Mouse (Mus musculus) small intestine, adult 2 months (tissue): ENCODE results near the gene Tpm3.

Experiments
- CTCF ChIP-seq: fragments of 200-500 bp; IDR thresholded peaks from 2 replicates; pipeline ENCODE4 v1.5.1; 2012; ENCODE audit warnings: low read depth, mild to moderate bottlenecking, control low read depth, inconsistent platforms, low read length, moderate library complexity, mixed read lengths; ENCODE audit not compliant: insufficient replicate concordance, insufficient read length; ENCODE audit errors: extremely low read depth
- POLR2A ChIP-seq: fragments of 200-500 bp; IDR thresholded peaks from 2 replicates; pipeline ENCODE4 v1.6.1; 2012; ENCODE audit warnings: low read depth, mild to moderate bottlenecking, control low read depth, inconsistent platforms, low read length, moderate library complexity

- TF ChIP-seq CTCF (no peak), POLR2A (no peak)
Observed at GRCm38 (mm10) chr3:90049691-90050090, 22.8 kb upstream of the Tpm3 start.
